Mouse (Mus musculus): ENCODE results near the gene Spn. TPM values are rescaled to one million over a fixed set of nuclear protein-coding genes. Genes with fewer than 3 reads are reported as not detected.

The Spn gene
- total and polyA plus RNA-seq, 2 experiments from 2014 or later: 0.10 to 0.19 TPM

DNA sequence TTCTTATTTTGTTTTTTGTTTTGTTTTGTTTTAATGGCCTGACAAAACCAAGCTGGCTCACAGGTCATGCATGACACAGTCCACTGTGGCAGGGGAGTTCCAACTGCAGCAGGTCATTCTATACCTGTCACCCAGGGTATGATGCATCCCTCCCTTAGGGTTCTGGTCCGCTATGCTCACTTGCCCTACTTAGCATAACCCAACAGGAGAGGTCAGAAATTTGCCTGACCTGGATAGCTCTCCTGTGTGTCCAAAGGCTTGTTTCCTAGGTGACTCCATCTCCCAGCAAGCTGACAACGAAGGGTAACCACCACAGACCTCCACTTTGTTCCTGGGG lies 8.6 kb upstream of the Spn start:
- TF ChIP-seq CTCF (IDR thresholded peaks at IDR 0.05; ENCODE audit: low read depth) (no peak), EP300 (IDR thresholded peaks at IDR 0.05; ENCODE audit: low read depth) (no peak)
- no peaks in the 10 kb centered on the region for H3K4me1 ChIP-seq (ENCODE audit: control insufficient read depth, insufficient read depth)

GRCm38 (mm10) chr7:127145387-127146266 lies 8.0 kb upstream of the Spn start:
- no peak overlapping the region for H3K9ac ChIP-seq (replicated peaks; ENCODE audit: low read depth, low read length)
- no peak overlapping the region for H3K4me3 ChIP-seq (ENCODE audit: low read depth, low read length)
- no peak for ATAC-seq (ENCODE audit: insufficient read depth, low read depth)

More for the DNA sequence above, 8.6 kb upstream of the Spn start:
- 75% methylated on average over 2 of the region's 2 CpGs for WGBS
- DNase-seq (ENCODE audit: low spot score) (no peak), ATAC-seq (ENCODE audit: insufficient read depth, low read depth) (no peak)
- no peaks in the 10 kb centered on the region for H3K36me3 ChIP-seq (replicated peaks; ENCODE audit: control insufficient read depth, insufficient read depth, low read length)
- no peak overlapping the region for H3K4me3 ChIP-seq (ENCODE audit: low read depth, low read length)
- no peaks in the 10 kb centered on the region for H3K27me3 ChIP-seq (ENCODE audit: control insufficient read depth, insufficient read depth, low read length)
- no peaks in the 10 kb centered on the region for H3K9me3 ChIP-seq (replicated peaks; ENCODE audit: control insufficient read depth, low read length)
- H3K27ac ChIP-seq (ENCODE audit: low read depth): no peak overlapping the region
- H3K4me2 ChIP-seq (ENCODE audit: low read depth, low read length): no peak overlapping the region
- H3K9ac ChIP-seq (replicated peaks; ENCODE audit: low read depth, low read length): no peak overlapping the region

DNA sequence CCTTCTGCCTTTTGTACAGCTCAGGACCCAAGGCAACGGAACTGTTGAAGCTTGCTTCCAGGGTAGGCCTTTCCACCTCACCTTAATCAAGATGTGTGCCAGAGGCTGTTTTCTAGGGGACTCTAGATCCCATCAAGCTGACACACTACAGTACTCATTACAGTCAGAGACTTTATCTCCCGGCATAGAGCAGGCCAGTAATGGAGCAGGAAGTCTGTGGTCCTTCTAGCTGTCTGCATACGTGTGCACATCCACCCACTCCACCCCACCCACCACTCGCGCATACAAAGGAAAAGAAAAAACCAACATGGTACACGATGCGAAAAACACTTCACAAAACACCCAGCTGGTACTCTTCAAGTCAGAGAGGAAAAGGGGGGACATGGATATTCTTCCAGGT lies 6.8 kb upstream of the Spn start:
- TF ChIP-seq CTCF (IDR thresholded peaks at IDR 0.05; ENCODE audit: low read depth): no peak
- TF ChIP-seq EP300 (IDR thresholded peaks at IDR 0.05; ENCODE audit: low read depth): no peak
- DNase-seq (ENCODE audit: low spot score) (no peak), ATAC-seq (ENCODE audit: insufficient read depth, low read depth) (no peak)
- H3K27me3 ChIP-seq (ENCODE audit: control insufficient read depth, insufficient read depth, low read length): no peaks in the 10 kb centered on the region
- no peaks in the 10 kb centered on the region for H3K36me3 ChIP-seq (replicated peaks; ENCODE audit: control insufficient read depth, insufficient read depth, low read length)
- no peak overlapping the region for H3K4me3 ChIP-seq (ENCODE audit: low read depth, low read length)
- no peak overlapping the region for H3K4me2 ChIP-seq (ENCODE audit: low read depth, low read length)
- H3K9me3 ChIP-seq (replicated peaks; ENCODE audit: control insufficient read depth, low read length): no peaks in the 10 kb centered on the region
- H3K9ac ChIP-seq (replicated peaks; ENCODE audit: low read depth, low read length): no peak overlapping the region
- no peaks in the 10 kb centered on the region for H3K4me1 ChIP-seq (ENCODE audit: control insufficient read depth, insufficient read depth)
- H3K27ac ChIP-seq (ENCODE audit: low read depth): no peak overlapping the region
- 59% methylated on average over 7 of the region's 7 CpGs for WGBS

More at GRCm38 (mm10) chr7:127145387-127146266, 8.0 kb upstream of the Spn start:
- H3K4me1 ChIP-seq (ENCODE audit: control insufficient read depth, insufficient read depth): no peaks in the 10 kb centered on the region
- no peaks in the 10 kb centered on the region for H3K36me3 ChIP-seq (replicated peaks; ENCODE audit: control insufficient read depth, insufficient read depth, low read length)
- H3K4me2 ChIP-seq (ENCODE audit: low read depth, low read length): no peak overlapping the region
- WGBS: 52% methylated on average over 9 of the region's 9 CpGs
- H3K27me3 ChIP-seq (ENCODE audit: control insufficient read depth, insufficient read depth, low read length): no peaks in the 10 kb centered on the region
- TF ChIP-seq EP300 (IDR thresholded peaks at IDR 0.05; ENCODE audit: low read depth) (no peak), CTCF (IDR thresholded peaks at IDR 0.05; ENCODE audit: low read depth) (no peak)
- H3K27ac ChIP-seq (ENCODE audit: low read depth): no peak overlapping the region
- DNase-seq (ENCODE audit: low spot score): no peak
- no peaks in the 10 kb centered on the region for H3K9me3 ChIP-seq (replicated peaks; ENCODE audit: control insufficient read depth, low read length)

DNA sequence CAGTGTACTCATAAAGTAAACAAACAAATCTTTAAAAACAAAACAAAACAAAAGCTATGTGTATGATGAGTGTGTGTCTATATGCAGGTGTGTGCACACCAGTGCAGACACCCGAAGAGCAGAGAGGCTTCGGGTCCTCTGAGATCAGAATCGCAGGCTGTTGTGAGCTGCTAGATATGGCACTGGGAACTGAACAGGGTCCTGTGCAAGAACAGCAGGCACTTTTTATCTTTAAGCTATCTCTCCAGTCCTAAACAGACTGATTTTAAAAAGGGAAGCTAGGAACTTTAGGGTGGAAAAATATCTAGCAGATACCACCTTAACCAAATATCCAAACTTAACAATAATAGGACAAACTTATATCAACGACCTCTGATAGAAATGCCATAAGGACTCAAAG lies 5.0 kb upstream of the Spn start:
- Histone ChIP-seq H3K9me3 (replicated peaks; ENCODE audit: control insufficient read depth, low read length) (no peaks in the 10 kb centered on the region), H3K4me1 (ENCODE audit: control insufficient read depth, insufficient read depth) (no peaks in the 10 kb centered on the region), H3K4me3 (ENCODE audit: low read depth, low read length) (no peak overlapping the region), H3K36me3 (replicated peaks; ENCODE audit: control insufficient read depth, insufficient read depth, low read length) (no peaks in the 10 kb centered on the region), H3K4me2 (ENCODE audit: low read depth, low read length) (no peak overlapping the region), H3K27ac (ENCODE audit: low read depth) (no peak overlapping the region), H3K9ac (replicated peaks; ENCODE audit: low read depth, low read length) (no peak overlapping the region), H3K27me3 (ENCODE audit: control insufficient read depth, insufficient read depth, low read length) (no peaks in the 10 kb centered on the region)
- 79% methylated on average over 4 of the region's 4 CpGs for WGBS
- DNase-seq (ENCODE audit: low spot score) (no peak), ATAC-seq (ENCODE audit: insufficient read depth, low read depth) (no peak)
- TF ChIP-seq EP300 (IDR thresholded peaks at IDR 0.05; ENCODE audit: low read depth) (no peak), CTCF (IDR thresholded peaks at IDR 0.05; ENCODE audit: low read depth) (no peak)

- TF ChIP-seq CTCF (IDR thresholded peaks at IDR 0.05; ENCODE audit: low read depth): no peak
- no peak for TF ChIP-seq EP300 (IDR thresholded peaks at IDR 0.05; ENCODE audit: low read depth)
- Histone ChIP-seq H3K9ac (replicated peaks; ENCODE audit: low read depth, low read length) (no peak overlapping the region), H3K36me3 (replicated peaks; ENCODE audit: control insufficient read depth, insufficient read depth, low read length) (no peaks in the 10 kb centered on the region), H3K4me1 (ENCODE audit: control insufficient read depth, insufficient read depth) (no peaks in the 10 kb centered on the region), H3K27me3 (ENCODE audit: control insufficient read depth, insufficient read depth, low read length) (no peaks in the 10 kb centered on the region), H3K27ac (ENCODE audit: low read depth) (no peak overlapping the region), H3K4me3 (ENCODE audit: low read depth, low read length) (no peak overlapping the region), H3K4me2 (ENCODE audit: low read depth, low read length) (no peak overlapping the region), H3K9me3 (replicated peaks; ENCODE audit: control insufficient read depth, low read length) (no peaks in the 10 kb centered on the region)
- DNase-seq (ENCODE audit: low spot score) (no peak), ATAC-seq (ENCODE audit: insufficient read depth, low read depth) (no peak)
- 49% methylated on average over 2 of the region's 2 CpGs for WGBS
Measured at GRCm38 (mm10) chr7:127142214-127142613, 4.6 kb upstream of the Spn start.

Data from heart, postnatal 0 days (tissue).